Mouse (Mus musculus): ENCODE measurements around the gene Wdr90.
A peak's percentile ranks its signal among the peaks of the same experiment; 100 is the strongest.

Gene Wdr90

GRCm38 (mm10) chr17:25861704-25862612 lies 657 bp upstream of the Wdr90 start:
- DNase-seq (ENCODE audit: extremely low spot score, low read depth, low spot score) = no peak

GRCm38 (mm10) chr17:25860229-25860628 lies 1.1 kb downstream of the Wdr90 start:
- no peak for DNase-seq (ENCODE audit: extremely low spot score, low read depth, low spot score)

- DNase-seq (ENCODE audit: extremely low spot score, low read depth, low spot score) = no peak
These were observed 16.9 kb downstream of the Wdr90 start, which contains the start of gene Rhot2 for GRCm38 (mm10) chr17:25844396-25844901. Gene Rhot2 (minus strand): TSS chr17:25844851.

GRCm38 (mm10) chr17:25843636-25844395 lies 17.5 kb downstream of the Wdr90 start:
- no peak for DNase-seq (ENCODE audit: extremely low spot score, low read depth, low spot score)

- DNase-seq (ENCODE audit: extremely low spot score, low read depth, low spot score) = no peak
These were observed 18.2 kb downstream of the Wdr90 start for GRCm38 (mm10) chr17:25843122-25843521.

- no peak for DNase-seq (ENCODE audit: extremely low spot score, low read depth, low spot score)
These were observed 18.8 kb downstream of the Wdr90 start for GRCm38 (mm10) chr17:25842509-25842908.

GRCm38 (mm10) chr17:25841117-25841880 lies 20.0 kb downstream of the Wdr90 start, which contains the start of gene Gm20683:
Gene Gm20683 (minus strand): TSS chr17:25841763.
- no peak for DNase-seq (ENCODE audit: extremely low spot score, low read depth, low spot score)

- DNase-seq (ENCODE audit: extremely low spot score, low read depth, low spot score) = no peak
These were observed 20.8 kb downstream of the Wdr90 start for GRCm38 (mm10) chr17:25840519-25840918.

- DNase-seq (ENCODE audit: extremely low spot score, low read depth, low spot score) = no peak
These were observed 21.7 kb downstream of the Wdr90 start for GRCm38 (mm10) chr17:25839455-25840235.

GRCm38 (mm10) chr17:25838904-25839303 lies 22.4 kb downstream of the Wdr90 start:
- no peak for DNase-seq (ENCODE audit: extremely low spot score, low read depth, low spot score)

- no peak for DNase-seq (ENCODE audit: extremely low spot score, low read depth, low spot score)
These were observed 23.8 kb downstream of the Wdr90 start for GRCm38 (mm10) chr17:25837533-25837932.

- DNase-seq (ENCODE audit: extremely low spot score, low read depth, low spot score) = no peak
These were observed 24.3 kb downstream of the Wdr90 start, which contains the start of gene Rhbdl1 for GRCm38 (mm10) chr17:25837076-25837410. Gene Rhbdl1 (minus strand): TSS chr17:25837295.

GRCm38 (mm10) chr17:25836397-25837075 lies 24.8 kb downstream of the Wdr90 start:
- DNase-seq (ENCODE audit: extremely low spot score, low read depth, low spot score) = no peak

- no peak for DNase-seq (ENCODE audit: extremely low spot score, low read depth, low spot score)
These were observed 25.5 kb downstream of the Wdr90 start for GRCm38 (mm10) chr17:25835816-25836215.

GRCm38 (mm10) chr17:25835301-25835700 lies 26.0 kb downstream of the Wdr90 start:
- DNase-seq (ENCODE audit: extremely low spot score, low read depth, low spot score) = no peak

GRCm38 (mm10) chr17:25834595-25835222 lies 26.6 kb downstream of the Wdr90 start:
- DNase-seq (ENCODE audit: extremely low spot score, low read depth, low spot score) = no peak

GRCm38 (mm10) chr17:25833961-25834594 lies 27.2 kb downstream of the Wdr90 start:
- no peak for DNase-seq (ENCODE audit: extremely low spot score, low read depth, low spot score)

GRCm38 (mm10) chr17:25833291-25833663 lies 28.0 kb downstream of the Wdr90 start, which contains the start of gene Stub1:
Gene Stub1 (minus strand): TSS chr17:25833404.
- peak; percentile 69 for DNase-seq (ENCODE audit: extremely low spot score, low read depth, low spot score)

All from hindlimb bud, embryonic 11.5 days (tissue).